Mouse (Mus musculus): Measurements from ENCODE around the gene Spata13. TPM values are rescaled to one million over a fixed set of nuclear protein-coding genes. Genes with fewer than 3 reads are reported as not detected.

Gene Spata13
- total and polyA plus RNA-seq, 2 experiments from 2014 or later = 16.5 to 34.1 TPM

- Histone ChIP-seq H3K27ac (no peak overlapping the region), H3K9me3 (ENCODE audit: low read length) (no peaks in the 10 kb centered on the region), H3K9ac (replicated peaks; ENCODE audit: low read length) (no peak overlapping the region), H3K4me2 (ENCODE audit: low read depth, low read length) (no peak overlapping the region), H3K4me1 (ENCODE audit: insufficient read depth, low read length) (0 out of 2 replicates have a peak, but pooled peaks cover 4% of the 10 kb centered on the region), H3K4me3 (ENCODE audit: low read length) (no peak overlapping the region), H3K27me3 (ENCODE audit: insufficient read depth, low read length) (no peaks in the 10 kb centered on the region), H3K36me3 (ENCODE audit: insufficient read depth, low read length) (no peaks in the 10 kb centered on the region)
- 67% methylated on average over 14 of the region's 14 CpGs for WGBS
- TF ChIP-seq CTCF (IDR thresholded peaks at IDR 0.05; ENCODE audit: low read depth) = peak; percentile 85
- ATAC-seq (no peak; the same call in 1 of the 2 replicates), DNase-seq (ENCODE audit: low spot score) (peak; percentile 84)
These were observed 60.6 kb downstream of the Spata13 start for GRCm38 (mm10) chr14:60694215-60694997.

DNA sequence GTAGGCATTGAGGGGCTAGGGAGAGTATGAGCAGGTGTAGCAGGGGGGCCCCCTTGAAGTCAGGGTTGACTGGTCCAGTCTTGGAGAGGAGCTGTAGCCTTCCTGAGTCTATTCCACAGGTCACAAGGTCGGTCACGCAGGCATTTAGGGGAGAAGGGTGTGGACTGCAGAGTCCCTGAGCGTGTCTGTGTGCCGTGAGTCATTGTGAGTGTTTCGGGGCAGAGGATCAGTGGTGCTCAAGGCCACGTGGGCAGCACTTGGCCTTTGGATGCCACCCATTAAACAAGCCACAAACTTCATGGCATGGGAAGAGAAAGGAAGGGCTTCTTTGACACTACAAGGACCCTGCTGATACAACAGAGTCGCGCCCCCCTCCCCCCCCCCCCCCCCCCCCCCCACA lies 63.5 kb downstream of the Spata13 start:
- Histone ChIP-seq H3K4me1 (ENCODE audit: insufficient read depth, low read length) (0 out of 2 replicates have a peak, but pooled peaks cover 4% of the 10 kb centered on the region), H3K27ac (no peak overlapping the region), H3K27me3 (ENCODE audit: insufficient read depth, low read length) (no peaks in the 10 kb centered on the region), H3K4me3 (ENCODE audit: low read length) (no peak overlapping the region), H3K36me3 (ENCODE audit: insufficient read depth, low read length) (no peaks in the 10 kb centered on the region), H3K9me3 (ENCODE audit: low read length) (no peaks in the 10 kb centered on the region), H3K9ac (replicated peaks; ENCODE audit: low read length) (no peak overlapping the region), H3K4me2 (ENCODE audit: low read depth, low read length) (no peak overlapping the region)
- 72% methylated on average over 8 of the region's 8 CpGs for WGBS
- no peak for TF ChIP-seq CTCF (IDR thresholded peaks at IDR 0.05; ENCODE audit: low read depth)
- ATAC-seq (no peak), DNase-seq (ENCODE audit: low spot score) (no peak)

- no peaks in the 10 kb centered on the region for H3K4me1 ChIP-seq (ENCODE audit: insufficient read depth, low read length)
- peak; percentile 75 for DNase-seq (ENCODE audit: low spot score)
- WGBS = 49% methylated on average over 10 of the region's 10 CpGs
- no peaks in the 10 kb centered on the region for H3K27me3 ChIP-seq (ENCODE audit: insufficient read depth, low read length)
- no peaks in the 10 kb centered on the region for H3K36me3 ChIP-seq (ENCODE audit: insufficient read depth, low read length)
- H3K4me2 ChIP-seq (ENCODE audit: low read depth, low read length) = no peak overlapping the region
- no peak overlapping the region for H3K9ac ChIP-seq (replicated peaks; ENCODE audit: low read length)
- peak overlapping the region; percentile 29; the same call in 1 of the 2 replicates for H3K27ac ChIP-seq
- ATAC-seq = peak; percentile 33; the same call in 1 of the 2 replicates
- TF ChIP-seq CTCF (IDR thresholded peaks at IDR 0.05; ENCODE audit: low read depth) = no peak
- H3K4me3 ChIP-seq (ENCODE audit: low read length) = no peak overlapping the region
- H3K9me3 ChIP-seq (ENCODE audit: low read length) = no peaks in the 10 kb centered on the region
These were observed 65.2 kb downstream of the Spata13 start for GRCm38 (mm10) chr14:60698980-60699379.

GRCm38 (mm10) chr14:60702377-60703140 lies 68.8 kb downstream of the Spata13 start:
- H3K4me1 ChIP-seq (ENCODE audit: insufficient read depth, low read length) = no peaks in the 10 kb centered on the region
- 84% methylated on average over 10 of the region's 10 CpGs for WGBS
- no peak overlapping the region for H3K27ac ChIP-seq
- no peaks in the 10 kb centered on the region for H3K27me3 ChIP-seq (ENCODE audit: insufficient read depth, low read length)
- H3K9ac ChIP-seq (replicated peaks; ENCODE audit: low read length) = no peak overlapping the region
- H3K36me3 ChIP-seq (ENCODE audit: insufficient read depth, low read length) = no peaks in the 10 kb centered on the region
- H3K9me3 ChIP-seq (ENCODE audit: low read length) = no peaks in the 10 kb centered on the region
- no peak for TF ChIP-seq CTCF (IDR thresholded peaks at IDR 0.05; ENCODE audit: low read depth)
- H3K4me3 ChIP-seq (ENCODE audit: low read length) = no peak overlapping the region
- ATAC-seq (no peak), DNase-seq (ENCODE audit: low spot score) (no peak)
- H3K4me2 ChIP-seq (ENCODE audit: low read depth, low read length) = no peak overlapping the region

- Histone ChIP-seq H3K9me3 (ENCODE audit: low read length) (no peaks in the 10 kb centered on the region), H3K36me3 (ENCODE audit: insufficient read depth, low read length) (no peaks in the 10 kb centered on the region), H3K4me2 (ENCODE audit: low read depth, low read length) (no peak overlapping the region), H3K27ac (no peak overlapping the region), H3K9ac (replicated peaks; ENCODE audit: low read length) (no peak overlapping the region), H3K4me1 (ENCODE audit: insufficient read depth, low read length) (no peaks in the 10 kb centered on the region), H3K4me3 (ENCODE audit: low read length) (no peak overlapping the region), H3K27me3 (ENCODE audit: insufficient read depth, low read length) (no peaks in the 10 kb centered on the region)
- WGBS = 87% methylated on average over 6 of the region's 6 CpGs
- DNase-seq (ENCODE audit: low spot score) (no peak), ATAC-seq (no peak)
- TF ChIP-seq CTCF (IDR thresholded peaks at IDR 0.05; ENCODE audit: low read depth) = no peak
These were observed 70.7 kb downstream of the Spata13 start for GRCm38 (mm10) chr14:60704510-60704909.

DNA sequence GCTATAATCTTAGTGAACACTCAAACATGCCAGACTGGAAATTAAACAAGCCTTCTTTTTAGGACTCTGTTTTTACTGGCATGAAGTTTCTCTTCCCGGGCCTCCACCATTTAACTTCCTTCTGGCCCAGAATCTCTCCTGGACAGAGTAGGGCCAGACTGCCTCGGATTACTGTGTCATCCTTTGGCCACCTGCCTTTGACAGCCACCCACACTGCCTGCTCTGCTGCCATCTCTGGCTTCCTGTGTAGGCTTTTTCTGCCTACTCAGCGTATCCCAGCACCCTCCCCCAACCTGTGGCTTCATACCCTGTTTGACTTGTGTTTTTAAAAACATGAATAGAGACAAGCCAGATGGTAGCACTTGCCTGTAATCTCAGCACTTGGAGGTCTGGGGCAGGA lies 71.2 kb downstream of the Spata13 start:
- Histone ChIP-seq H3K4me3 (ENCODE audit: low read length) (no peak overlapping the region), H3K27me3 (ENCODE audit: insufficient read depth, low read length) (no peaks in the 10 kb centered on the region), H3K27ac (no peak overlapping the region), H3K4me2 (ENCODE audit: low read depth, low read length) (no peak overlapping the region), H3K9ac (replicated peaks; ENCODE audit: low read length) (no peak overlapping the region), H3K9me3 (ENCODE audit: low read length) (no peaks in the 10 kb centered on the region), H3K4me1 (ENCODE audit: insufficient read depth, low read length) (no peaks in the 10 kb centered on the region), H3K36me3 (ENCODE audit: insufficient read depth, low read length) (no peaks in the 10 kb centered on the region)
- WGBS = 46% methylated on average over 3 of the region's 3 CpGs
- DNase-seq (ENCODE audit: low spot score) = peak; percentile 37
- no peak for TF ChIP-seq CTCF (IDR thresholded peaks at IDR 0.05; ENCODE audit: low read depth)
- ATAC-seq = 0 out of 2 replicates have a peak, but pooled peaks have one; percentile 40
